Mouse (Mus musculus) forelimb bud, embryonic 11.5 days (tissue): ENCODE data around the gene Gzf1.

Experiments
- DNase-seq: peaks from one replicate; pipeline ENCODE4 v3.0.0-alpha.2; 2012; ENCODE audit warnings: low read depth, low spot score

The Gzf1 gene

GRCm38 (mm10) chr2:148680775-148681291, at the start of gene Gzf1:
Gene Gzf1, plus strand, starts transcription at chr2:148681023.
- DNase-seq: peak; percentile 99

- no peak for DNase-seq
These were observed 49.2 kb upstream of the Gzf1 start for GRCm38 (mm10) chr2:148631602-148632001.

GRCm38 (mm10) chr2:148634466-148634865, 46.4 kb upstream of the Gzf1 start:
- no peak for DNase-seq

- DNase-seq: no peak
These were observed 38.0 kb upstream of the Gzf1 start for GRCm38 (mm10) chr2:148642610-148643370.

- DNase-seq: no peak
These were observed 36.3 kb upstream of the Gzf1 start for GRCm38 (mm10) chr2:148644421-148645000.

- DNase-seq: no peak
These were observed 30.1 kb upstream of the Gzf1 start for GRCm38 (mm10) chr2:148650587-148651357.

- peak; percentile 32 for DNase-seq
These were observed 25.9 kb upstream of the Gzf1 start for GRCm38 (mm10) chr2:148654961-148655360.

GRCm38 (mm10) chr2:148663458-148663857, 17.4 kb upstream of the Gzf1 start:
- DNase-seq: no peak

GRCm38 (mm10) chr2:148672199-148673096, 8.4 kb upstream of the Gzf1 start, which contains the start of gene Nxt1:
Gene Nxt1, plus strand, starts transcription at chr2:148672601.
- peak; percentile 96 for DNase-seq

GRCm38 (mm10) chr2:148677801-148678200, 3.0 kb upstream of the Gzf1 start:
- DNase-seq: peak; percentile 84

- DNase-seq: peak; percentile 81
These were observed 1.5 kb upstream of the Gzf1 start for GRCm38 (mm10) chr2:148679346-148679745.

GRCm38 (mm10) chr2:148681461-148681891, 653 bp downstream of the Gzf1 start:
- DNase-seq: peak; percentile 45

- no peak for DNase-seq
These were observed 2.2 kb downstream of the Gzf1 start for GRCm38 (mm10) chr2:148683031-148683430.

- no peak for DNase-seq
These were observed 4.1 kb downstream of the Gzf1 start for GRCm38 (mm10) chr2:148684972-148685371.

GRCm38 (mm10) chr2:148685709-148686108, 4.9 kb downstream of the Gzf1 start:
- no peak for DNase-seq

GRCm38 (mm10) chr2:148686862-148687261, 6.0 kb downstream of the Gzf1 start:
- DNase-seq: no peak

- DNase-seq: no peak
These were observed 7.1 kb downstream of the Gzf1 start for GRCm38 (mm10) chr2:148687971-148688370.

- no peak for DNase-seq
These were observed 8.8 kb downstream of the Gzf1 start for GRCm38 (mm10) chr2:148689444-148690140.

GRCm38 (mm10) chr2:148690291-148690690, 9.5 kb downstream of the Gzf1 start:
- no peak for DNase-seq

GRCm38 (mm10) chr2:148690781-148691180, 10.0 kb downstream of the Gzf1 start:
- no peak for DNase-seq
